In the genomic region with DNA sequence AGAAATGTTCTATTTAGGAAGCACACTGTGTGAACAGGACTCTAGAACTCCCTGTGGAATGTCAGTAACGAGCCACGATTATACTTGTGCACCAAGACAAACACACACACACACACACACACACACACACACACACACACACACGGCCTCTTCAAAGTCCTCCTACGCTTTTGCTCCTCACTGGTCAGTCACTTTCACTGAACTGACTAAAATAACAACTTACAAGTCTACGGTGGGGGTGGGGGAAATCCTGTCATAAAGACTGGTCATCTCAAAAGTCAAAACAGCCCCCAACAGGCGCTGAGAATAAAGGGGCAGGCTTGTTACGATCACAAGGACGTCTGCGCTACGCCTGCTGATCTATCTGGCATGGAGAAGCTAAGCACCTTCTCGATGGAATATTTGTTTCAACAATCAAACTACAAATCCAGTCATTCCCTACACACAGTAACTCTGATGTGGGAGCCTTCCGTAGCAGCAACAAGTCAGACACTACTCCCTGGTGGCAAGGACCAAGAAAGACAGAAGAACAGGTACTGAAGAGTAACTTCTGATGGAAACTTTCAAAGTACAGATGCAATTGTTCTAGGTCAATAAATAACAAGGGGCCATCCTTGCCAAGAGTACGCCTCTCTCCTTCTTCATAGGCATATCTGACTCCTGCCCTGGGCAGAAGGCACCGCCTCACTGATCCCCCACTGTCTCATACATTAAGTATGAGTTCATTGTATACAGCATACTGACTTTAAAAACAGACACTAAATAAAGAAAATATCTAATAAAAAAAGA, we compare ENCODE assay signal across 31 mouse cellular contexts.
DNase-seq lines count a peak whose midpoint lies in the region; ATAC-seq and TF ChIP-seq lines count a peak whose summit lies in the region.
"Had no signal": no experiment of that assay in that cellular context is flagged by ENCODE, and none has a peak within 500 bp of the region (broad histone marks: within the 10 kb centered on the region; RNA-seq: fewer than 3 reads in every experiment).

No protein-coding gene starts in this region.

- H3K9ac ChIP-seq in kidney, embryonic 14.5 days (ENCODE audit: low read depth, low read length) = no peak overlapping the region
- no peak overlapping the region for H3K9ac ChIP-seq in CH12.LX (ENCODE audit: insufficient read depth, low read depth)
- no peak overlapping the region for H3K9ac ChIP-seq in kidney, embryonic 15.5 days
- H3K9ac ChIP-seq in forebrain, embryonic 14.5 days (ENCODE audit: low read length) = no peak overlapping the region
- H3K9ac ChIP-seq: forebrain, embryonic 13.5 days; hindbrain, embryonic 13.5 days; liver, embryonic 14.5 days; lung, embryonic 14.5 days; midbrain, embryonic 12.5 days; neural tube, embryonic 12.5 days had no signal

- no peak overlapping the region for H3K27ac ChIP-seq in kidney, embryonic 14.5 days (ENCODE audit: low read depth, low read length)
- H3K27ac ChIP-seq in CH12.LX (ENCODE audit: insufficient read depth, low read depth) = no peak overlapping the region
- peak overlapping the region; percentile 49; the same call in 1 of the 2 replicates for H3K27ac ChIP-seq in kidney, embryonic 15.5 days
- no peak overlapping the region for H3K27ac ChIP-seq in forebrain, embryonic 14.5 days (ENCODE audit: low read depth, low read length)
- H3K27ac ChIP-seq: forebrain, embryonic 13.5 days; hindbrain, embryonic 13.5 days; liver, embryonic 14.5 days; neural tube, embryonic 12.5 days; stomach, postnatal 0 days had no signal

- peak; percentile 36 for DNase-seq in kidney, adult 11 months
- DNase-seq in CH12.LX (ENCODE audit: extremely low read depth) = no peak
- peak; percentile 32 to 65 for DNase-seq in kidney, postnatal 36 days
- no peak for DNase-seq in layer of hippocampus, adult 8-10 months (ENCODE audit: low spot score in 2 of 2)
- no peak for DNase-seq in forebrain, embryonic 14.5 days (ENCODE audit: low spot score)
- no peak for DNase-seq in cerebellum, postnatal 4 days (ENCODE audit: low spot score in 2 of 2)
- DNase-seq: adrenal gland, postnatal 10 days; B cell, adult 2 months; cerebellum, adult 8-10 months; cerebellum, postnatal 25 days; gastrocnemius, postnatal 14 days; heart, adult 18-20 months; heart, postnatal 36 days; layer of hippocampus, adult 9-11 months; liver; lung, embryonic 14.5 days; lung, postnatal 4 days; right cerebral cortex, postnatal 4 days; thymus, postnatal 4 days had no signal

- dilution Hi-C loops in CH12.LX (cut with MboI; ENCODE audit: extremely low pct_ligation_motif_present, extremely low pct_unique_long_range_greater_than_20kb, low sequenced_read_pairs) = no loop called here

- TF ChIP-seq RAD21 in CH12.LX (IDR thresholded peaks at IDR 0.05; ENCODE audit: low read depth, low read length) = peak; percentile 13

- no peak for ATAC-seq in kidney, embryonic 14.5 days (ENCODE audit: low FRiP score, low TSS enrichment)
- 0 out of 2 replicates have a peak, but pooled peaks have one; percentile 15 for ATAC-seq in kidney, embryonic 15.5 days (replicated peaks; ENCODE audit: low FRiP score)
- ATAC-seq in forebrain, embryonic 14.5 days = no peak
- ATAC-seq: activated CD4-positive, CD25-positive, alpha-beta regulatory T cell, adult 4 months; forebrain, embryonic 13.5 days had no signal

- H3K4me1 ChIP-seq in kidney, embryonic 14.5 days (ENCODE audit: control insufficient read depth, insufficient read depth, low read length) = no peaks in the 10 kb centered on the region
- peaks cover 21 to 31% of the 10 kb centered on the region in 2 experiments for H3K4me1 ChIP-seq in CH12.LX (ENCODE audit: control insufficient read depth in 1 of 2, insufficient read depth in 2 of 2)
- 0 out of 2 replicates have a peak, but pooled peaks cover 6% of the 10 kb centered on the region for H3K4me1 ChIP-seq in kidney, embryonic 15.5 days
- no peaks in the 10 kb centered on the region for H3K4me1 ChIP-seq in forebrain, embryonic 14.5 days (ENCODE audit: control insufficient read depth, insufficient read depth, low read length)
- H3K4me1 ChIP-seq: forebrain, embryonic 13.5 days; megakaryocyte, embryonic 14.5 days; midbrain, embryonic 12.5 days had no signal

- H3K9me3 ChIP-seq in kidney, embryonic 14.5 days (ENCODE audit: control insufficient read depth, low read length) = no peaks in the 10 kb centered on the region
- H3K9me3 ChIP-seq in CH12.LX (replicated peaks; ENCODE audit: low read length) = no peaks in the 10 kb centered on the region
- H3K9me3 ChIP-seq in kidney, embryonic 15.5 days (replicated peaks) = no peaks in the 10 kb centered on the region
- no peaks in the 10 kb centered on the region for H3K9me3 ChIP-seq in forebrain, embryonic 14.5 days (replicated peaks; ENCODE audit: control insufficient read depth, low read length)
- H3K9me3 ChIP-seq: forebrain, embryonic 13.5 days; hindbrain, embryonic 13.5 days; megakaryocyte, embryonic 14.5 days; midbrain, embryonic 12.5 days; neural tube, embryonic 12.5 days had no signal

- H3K27me3 ChIP-seq in kidney, embryonic 14.5 days (ENCODE audit: control insufficient read depth, insufficient read depth, low read length) = no peaks in the 10 kb centered on the region
- no peaks in the 10 kb centered on the region for H3K27me3 ChIP-seq in CH12.LX (replicated peaks)
- no peaks in the 10 kb centered on the region for H3K27me3 ChIP-seq in kidney, embryonic 15.5 days
- no peaks in the 10 kb centered on the region for H3K27me3 ChIP-seq in forebrain, embryonic 14.5 days (replicated peaks; ENCODE audit: control insufficient read depth, insufficient read depth, low read length)
- H3K27me3 ChIP-seq: forebrain, embryonic 13.5 days; hindbrain, embryonic 13.5 days; midbrain, embryonic 12.5 days; neural tube, embryonic 12.5 days had no signal

- H3K4me2 ChIP-seq in kidney, embryonic 14.5 days (replicated peaks; ENCODE audit: low read depth, low read length) = no peak overlapping the region
- H3K4me2 ChIP-seq in CH12.LX (ENCODE audit: insufficient read depth, low read depth, poor library complexity, severe bottlenecking) = peak overlapping the region; percentile 24
- H3K4me2 ChIP-seq in kidney, embryonic 15.5 days = no peak overlapping the region
- H3K4me2 ChIP-seq in forebrain, embryonic 14.5 days (ENCODE audit: low read length) = no peak overlapping the region
- H3K4me2 ChIP-seq: forebrain, embryonic 13.5 days; heart, embryonic 11.5 days; hindbrain, embryonic 13.5 days; lung, embryonic 14.5 days; midbrain, embryonic 12.5 days; neural tube, embryonic 12.5 days had no signal

- TF ChIP-seq POLR2A in CH12.LX (IDR thresholded peaks at IDR 0.05; ENCODE audit: low read depth, low read length) = no peak

- no peaks in the 10 kb centered on the region for H3K36me3 ChIP-seq in kidney, embryonic 14.5 days (ENCODE audit: control insufficient read depth, insufficient read depth, low read length)
- peaks cover 0 to 2% of the 10 kb centered on the region in 2 experiments for H3K36me3 ChIP-seq in CH12.LX (replicated peaks in 1 of 2; ENCODE audit: control insufficient read depth in 1 of 2, insufficient read depth in 1 of 2, low read length in 1 of 2)
- H3K36me3 ChIP-seq in kidney, embryonic 15.5 days = no peaks in the 10 kb centered on the region
- no peaks in the 10 kb centered on the region for H3K36me3 ChIP-seq in forebrain, embryonic 14.5 days (ENCODE audit: control insufficient read depth, insufficient read depth, low read length)
- H3K36me3 ChIP-seq: hindbrain, embryonic 13.5 days; midbrain, embryonic 12.5 days; neural tube, embryonic 12.5 days had no signal

- peak; percentile 19; the same call in 1 of the 2 replicates for TF ChIP-seq EP300 in CH12.LX (IDR thresholded peaks at IDR 0.05; ENCODE audit: low read length)

- WGBS in kidney, embryonic 14.5 days = 59% methylated on average over 14 of the region's 14 CpGs
- WGBS in kidney, embryonic 15.5 days = 59% methylated on average over 14 of the region's 14 CpGs
- WGBS in forebrain, embryonic 14.5 days = 82% methylated on average over 14 of the region's 14 CpGs

- TF ChIP-seq CTCF in CH12.LX (conservative IDR thresholded peaks at IDR 0.05 in 1 of 2, IDR thresholded peaks at IDR 0.05 in 1 of 2; ENCODE audit: low read depth in 2 of 2, low read length in 2 of 2) = peak in 1 of 2 experiments; percentile 29; a peak in 2 of 4 replicates

- in situ Hi-C loops in CH12.LX (cut with MboI; ENCODE audit: low pct_ligation_motif_present, low pct_unique_long_range_greater_than_20kb, low sequenced_read_pairs) = no loop called here

- no peaks in the 10 kb centered on the region for H3K79me2 ChIP-seq in CH12.LX (replicated peaks; ENCODE audit: control insufficient read depth, extremely low read depth, insufficient read depth, poor library complexity, severe bottlenecking)

- no peak overlapping the region for H3K4me3 ChIP-seq in kidney, embryonic 14.5 days (ENCODE audit: low read length)
- H3K4me3 ChIP-seq in CH12.LX (replicated peaks in 1 of 3; ENCODE audit: low read depth in 2 of 3, low read length in 2 of 3, poor library complexity in 1 of 3) = no peak overlapping the region
- H3K4me3 ChIP-seq in kidney, embryonic 15.5 days (replicated peaks) = no peak overlapping the region
- H3K4me3 ChIP-seq in forebrain, embryonic 14.5 days (ENCODE audit: low read depth, low read length) = no peak overlapping the region
- H3K4me3 ChIP-seq: forebrain, embryonic 13.5 days; hindbrain, embryonic 13.5 days; megakaryocyte, embryonic 14.5 days; midbrain, embryonic 12.5 days; myocyte; neural tube, embryonic 12.5 days had no signal

TF ChIP-seq in CH12.LX, 34 proteins besides CTCF, POLR2A, EP300 and RAD21:
- TF ChIP-seq KAT2A (IDR thresholded peaks at IDR 0.05; ENCODE audit: insufficient replicate concordance, low read length) (no peak), BHLHE40 (IDR thresholded peaks at IDR 0.05; ENCODE audit: low read depth, low read length) (peak; percentile 57; the same call in 1 of the 2 replicates), MEF2A (IDR thresholded peaks at IDR 0.05; ENCODE audit: borderline replicate concordance, low read depth, low read length) (peak; percentile 87), IRF4 (IDR thresholded peaks at IDR 0.05; ENCODE audit: low read depth, low read length) (peak; percentile 87)

Comparison
In these comparisons a context has a peak if more than half of its experiments do, and no peak if none do; other contexts are left out.
1. DNase-seq: peak in kidney, adult 11 months (single experiment) and kidney, postnatal 36 days (2 of 2); none in CH12.LX (single experiment), layer of hippocampus, adult 8-10 months (0 of 2), forebrain, embryonic 14.5 days (single experiment) and cerebellum, postnatal 4 days (0 of 2).